Mouse (Mus musculus) regulatory T cell (primary cell): ENCODE results near the gene Gm5415.

Experiments
- in situ Hi-C: fragments of 300-600 bp; cut with MboI, MseI; formaldehyde crosslinking; loops from one replicate; pipeline ENCODE4 v1.15.1; 2025; ENCODE audit warnings: high pct_unique_total_duplicates

Gene Gm5415

DNA sequence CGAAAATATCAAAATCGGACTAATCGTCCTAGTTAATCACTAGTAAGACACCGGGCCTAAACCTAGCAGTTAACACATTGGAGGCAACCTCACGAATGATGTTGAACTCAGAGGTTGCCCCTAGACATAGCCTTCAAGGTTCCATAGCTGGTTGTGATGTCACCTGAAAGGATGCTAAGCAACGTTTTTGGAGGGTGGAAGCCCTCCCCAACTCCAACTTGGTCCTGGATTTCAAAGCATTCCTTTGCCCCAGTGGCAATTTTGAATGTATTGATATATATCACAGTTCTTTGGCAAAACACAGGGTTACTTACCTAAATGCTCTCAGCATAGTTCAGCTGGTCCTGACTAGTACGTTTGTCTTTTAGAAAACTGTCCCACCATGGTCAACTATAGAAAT, at the start of gene Gm5415:
Gene Gm5415, minus strand, starts transcription at position 101 of the 400 bp plus-strand sequence.
- in situ Hi-C loops: loop anchor here (10.0 kb wide), 1 partner anchor 58 kb away; no protein-coding TSS in a partner anchor

- in situ Hi-C loops: no loop called here
Measured at GRCm38 (mm10) chr1:32568901-32569300, 21.8 kb upstream of the Gm5415 start.

- in situ Hi-C loops: no loop called here
Measured at GRCm38 (mm10) chr1:32553925-32554324, 6.8 kb upstream of the Gm5415 start.

GRCm38 (mm10) chr1:32553459-32553858, 6.4 kb upstream of the Gm5415 start:
- in situ Hi-C loops: no loop called here

DNA sequence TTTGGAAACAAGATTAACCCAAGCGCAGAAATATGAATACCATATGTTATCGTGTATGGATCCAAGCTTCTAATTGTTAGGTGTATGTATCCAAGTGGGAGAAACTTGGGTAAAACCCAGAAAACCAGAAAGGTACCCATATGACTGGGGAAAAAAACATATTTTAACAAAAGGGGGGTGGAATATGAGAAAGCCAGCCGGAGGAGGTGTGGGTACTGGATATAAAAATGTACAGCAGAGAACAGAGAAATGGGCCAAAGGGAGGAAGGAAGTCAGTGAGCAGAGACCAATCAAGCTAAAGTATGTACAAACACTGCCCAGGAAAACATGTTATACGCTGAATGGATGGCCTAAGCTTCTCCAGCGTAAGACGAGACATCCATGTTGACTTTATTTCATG, 43.7 kb downstream of the Gm5415 start:
- in situ Hi-C loops: no loop called here
